Mouse (Mus musculus) thymus, postnatal 25 days (tissue): Measurements from ENCODE around the gene H2al1m.
A peak's percentile ranks its signal among the peaks of the same experiment; 100 is the strongest.
"Not testable (repeated sequence)": the region's sequence is repeated elsewhere in the genome, so short reads cannot be mapped to it uniquely, and the experiment has no call there.

ENCODE experiments used
- DNase-seq: peaks from one replicate; pipeline ENCODE4 v3.0.0; 2022

Gene H2al1m

DNA sequence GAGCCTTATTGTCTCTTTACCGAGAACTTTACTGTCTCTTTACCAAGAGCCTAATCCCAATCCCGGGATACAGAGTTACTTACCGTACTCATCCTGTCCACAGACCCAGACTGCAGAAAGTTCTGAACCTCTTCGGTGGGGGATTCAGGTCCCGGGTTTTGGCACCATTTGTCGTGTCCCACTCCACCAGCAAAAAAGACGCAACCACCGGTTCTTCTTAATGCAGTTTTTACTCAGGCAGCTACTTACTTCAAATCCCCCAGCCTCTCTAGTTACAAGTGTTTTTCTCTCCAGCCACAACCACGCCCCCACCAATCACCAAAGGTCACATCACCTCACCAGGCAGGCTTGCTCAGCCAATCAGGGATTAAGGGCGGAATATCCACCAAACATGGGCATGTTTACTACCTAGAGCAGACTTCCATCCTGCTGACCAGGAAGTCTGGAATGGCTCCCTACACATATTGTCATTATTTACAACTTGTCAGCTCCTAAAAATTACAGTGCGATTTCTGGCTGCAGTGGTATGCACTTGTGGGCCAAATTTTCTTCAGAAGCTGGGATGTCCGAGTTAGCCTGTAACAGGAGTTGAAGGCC is 48.9 kb downstream of the H2al1m start:
- DNase-seq, result not testable (repeated sequence)

- peak; percentile 12 for DNase-seq
These were observed 49.5 kb downstream of the H2al1m start for GRCm38 (mm10) chrX:9333035-9333434.
